Mouse (Mus musculus): ENCODE data around the gene Ctdspl.

Ctdspl gene

DNA sequence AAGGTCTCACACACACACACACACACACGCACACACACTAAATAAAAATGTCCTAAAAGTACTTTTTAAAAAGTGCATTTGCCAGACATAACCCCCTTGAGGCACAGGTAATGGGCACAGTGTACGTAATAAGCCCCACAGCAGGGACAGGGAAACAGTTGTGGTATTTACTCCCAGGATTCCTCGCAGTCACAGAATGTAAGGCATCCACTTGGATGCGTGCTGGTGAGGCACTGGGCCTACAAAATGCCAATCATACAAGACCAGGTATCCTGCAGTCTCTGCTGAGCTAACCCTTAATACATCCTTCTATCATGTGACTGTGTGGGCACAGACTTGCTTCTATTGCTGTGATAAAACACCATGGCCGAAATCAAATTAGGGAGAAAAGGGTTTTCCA lies 22.2 kb downstream of the Ctdspl start:
- no peak for DNase-seq (ENCODE audit: inconsistent age in 2 of 2, low spot score in 1 of 2)

DNA sequence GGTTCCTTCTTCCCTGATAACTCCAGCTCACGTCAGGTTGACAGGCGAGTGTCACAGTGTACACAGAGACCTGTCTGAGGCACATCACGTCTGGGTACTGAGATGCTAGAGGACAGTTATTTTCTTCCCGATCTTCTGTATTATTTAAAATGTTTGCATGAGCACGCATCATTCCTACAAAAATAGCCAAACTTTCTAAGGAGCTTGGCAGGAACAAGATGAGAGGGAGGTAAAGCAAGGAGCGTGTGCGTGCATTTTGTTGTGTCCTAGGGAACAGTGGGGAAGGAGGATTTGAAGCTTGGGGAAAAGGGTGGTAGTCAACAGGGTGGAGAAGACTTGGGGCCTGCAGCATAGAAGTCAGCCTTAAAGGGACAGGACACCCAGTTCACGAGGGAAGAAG lies 22.9 kb downstream of the Ctdspl start:
- DNase-seq (ENCODE audit: inconsistent age in 2 of 2, low spot score in 1 of 2): no peak

DNA sequence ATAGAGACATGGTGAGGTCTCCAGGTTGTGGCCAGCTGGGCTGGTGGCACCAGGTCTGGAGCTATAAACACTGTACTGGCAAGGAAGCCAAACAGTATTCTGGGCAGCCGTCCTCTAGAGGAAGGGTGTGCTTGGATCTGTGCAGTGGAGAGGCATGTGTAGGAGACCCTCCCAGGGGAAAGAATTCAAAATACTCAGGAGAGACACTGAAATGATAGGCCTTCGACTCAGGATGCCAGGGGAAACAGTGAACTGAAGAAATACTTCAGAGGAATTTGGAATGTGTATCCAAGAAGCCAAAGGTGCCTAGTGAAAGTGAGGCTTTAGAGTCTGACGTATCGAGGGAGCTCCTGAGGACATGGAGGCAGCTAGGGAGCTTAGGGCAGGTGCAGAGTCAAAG lies 23.4 kb downstream of the Ctdspl start:
- DNase-seq (ENCODE audit: inconsistent age in 2 of 2, low spot score in 1 of 2): no peak

DNA sequence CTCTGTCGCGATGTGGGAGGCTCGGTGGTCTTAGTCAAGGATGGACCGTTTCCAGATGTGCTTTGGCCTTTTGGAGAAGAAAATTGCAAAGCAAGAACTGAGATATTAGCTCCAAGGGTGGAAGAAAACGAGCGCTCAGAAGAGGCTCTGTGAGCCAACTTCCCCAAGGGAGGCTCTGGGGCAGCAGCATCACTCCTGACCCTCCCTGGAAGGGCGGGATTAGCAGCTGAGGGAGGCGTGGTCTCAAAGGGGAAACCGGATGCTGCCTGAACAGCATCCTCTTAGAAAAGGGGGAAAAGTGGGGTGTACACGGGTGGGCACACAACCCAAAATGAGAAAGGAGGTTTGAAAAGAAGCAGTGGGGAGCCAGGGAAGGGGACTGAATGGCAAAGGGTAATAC lies 23.8 kb downstream of the Ctdspl start:
- DNase-seq (ENCODE audit: inconsistent age in 2 of 2, low spot score in 1 of 2): no peak

DNA sequence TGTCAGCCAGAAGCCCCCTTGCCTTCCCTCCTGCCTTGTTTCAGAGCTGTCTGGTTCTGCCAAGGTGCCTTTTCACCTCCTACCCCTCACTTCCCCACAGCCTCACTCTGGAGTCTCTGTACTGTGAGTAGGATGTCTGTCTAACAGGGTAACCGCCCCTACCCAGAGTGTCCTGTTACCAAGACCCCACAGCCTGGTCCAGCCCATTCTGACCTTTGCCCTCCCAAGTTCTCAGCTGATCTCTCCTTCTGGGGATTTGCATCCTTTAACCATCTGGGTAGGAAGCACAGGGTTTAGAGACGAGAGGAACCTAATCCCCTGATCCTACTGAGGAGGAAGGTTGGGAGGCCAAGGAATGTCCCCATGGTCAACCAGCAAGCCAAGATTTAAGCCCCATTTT lies 24.5 kb downstream of the Ctdspl start:
- no peak for DNase-seq (ENCODE audit: inconsistent age in 2 of 2, low spot score in 1 of 2)

DNA sequence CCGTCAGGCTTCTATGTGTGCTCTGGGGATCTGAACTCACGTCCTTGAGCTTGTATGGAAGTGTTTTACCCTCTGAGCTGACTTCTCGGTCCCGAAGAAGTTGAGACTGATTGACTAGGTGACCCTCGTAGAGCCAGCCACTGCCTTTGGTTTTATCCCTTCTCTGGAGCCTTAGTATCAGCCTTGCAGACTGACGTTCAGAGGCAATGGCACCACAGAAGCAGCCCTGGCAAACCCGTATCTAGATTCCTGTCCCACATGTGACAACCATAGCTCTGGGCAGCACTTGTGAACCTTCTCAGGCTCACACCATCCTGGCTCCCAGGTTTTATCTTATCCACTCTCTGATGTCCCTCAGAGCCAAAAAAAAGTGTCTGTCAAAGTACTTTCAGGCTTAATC lies 25.1 kb downstream of the Ctdspl start:
- DNase-seq (ENCODE audit: inconsistent age in 2 of 2, low spot score in 1 of 2): no peak

DNA sequence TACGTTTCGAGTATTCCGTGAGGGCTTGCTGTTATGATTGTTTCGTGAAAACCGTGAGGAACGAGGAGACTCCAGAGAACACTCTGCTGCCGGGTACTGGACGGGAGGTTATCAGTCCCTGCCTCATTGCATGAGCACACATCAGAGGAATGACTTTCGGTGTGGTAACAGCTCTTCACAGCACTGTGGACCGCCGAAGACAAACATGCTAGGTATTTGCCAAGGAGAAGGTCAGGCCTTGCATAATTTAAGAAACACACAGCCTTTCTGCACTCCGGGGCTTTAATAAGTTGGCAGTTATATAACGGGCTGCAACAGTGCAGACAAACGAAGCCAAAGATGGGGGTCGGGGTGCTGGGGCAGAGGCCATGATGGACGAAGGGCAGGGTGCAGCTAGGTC lies 25.9 kb downstream of the Ctdspl start:
- peak; percentile 59 to 78 for DNase-seq (ENCODE audit: inconsistent age in 2 of 2, low spot score in 1 of 2)

DNA sequence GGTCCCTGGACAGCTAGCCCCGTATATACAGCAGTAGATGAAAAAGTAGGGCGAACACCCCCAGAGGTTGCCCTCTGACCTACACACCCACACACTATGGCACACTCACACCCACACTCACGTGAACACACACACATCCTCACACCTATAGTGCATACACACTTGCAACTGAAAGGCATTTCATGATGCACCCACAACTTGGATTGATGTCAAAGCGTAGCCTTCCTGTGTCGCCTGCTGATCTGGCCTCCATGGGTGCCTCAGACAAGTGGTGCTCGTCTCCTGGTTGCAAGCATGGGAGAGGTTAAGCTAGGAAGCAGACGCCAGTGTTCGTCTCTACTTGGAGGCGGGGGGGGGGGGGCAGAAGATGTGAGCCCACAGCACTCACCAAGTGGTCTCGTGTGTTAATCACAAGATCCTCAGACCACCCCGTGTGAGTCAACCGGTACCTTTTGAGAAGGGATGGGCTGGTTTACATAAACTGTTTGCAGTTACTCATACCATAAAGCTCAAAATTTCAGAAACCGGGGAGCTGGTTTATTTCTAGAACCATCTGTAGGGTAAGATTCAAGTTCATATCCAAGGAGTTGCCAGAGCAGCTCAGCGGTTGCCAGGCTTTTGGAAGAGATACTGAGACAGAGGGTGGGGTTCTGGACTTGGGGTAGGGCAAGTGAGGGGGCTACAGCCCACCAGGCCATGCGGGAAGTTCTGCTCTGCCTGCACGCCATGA lies 27.4 kb downstream of the Ctdspl start:
- peak in 1 of 2 experiments; percentile 2 for DNase-seq (ENCODE audit: inconsistent age in 2 of 2, low spot score in 1 of 2)

DNA sequence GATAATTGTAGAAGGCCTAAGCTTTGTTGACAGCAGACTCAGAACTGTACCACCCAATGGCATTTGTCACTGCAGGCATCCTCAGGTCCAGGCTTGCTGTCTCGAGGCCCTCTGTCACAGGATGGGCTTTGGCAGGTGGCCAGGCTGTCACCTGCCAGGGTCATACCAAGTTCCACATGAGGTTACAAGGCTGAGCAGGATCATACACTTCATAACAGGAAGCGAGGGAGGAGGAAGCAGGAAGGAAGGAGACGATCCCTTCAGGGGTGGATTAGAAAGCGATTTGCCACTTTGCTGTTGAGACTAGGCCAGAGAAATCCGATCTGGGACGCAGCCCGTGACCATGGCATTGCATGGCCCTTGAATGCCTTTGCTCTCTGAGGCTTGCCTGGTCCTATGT lies 32.5 kb downstream of the Ctdspl start:
- peak; percentile 57 to 73 for DNase-seq (ENCODE audit: inconsistent age in 2 of 2, low spot score in 1 of 2)

DNA sequence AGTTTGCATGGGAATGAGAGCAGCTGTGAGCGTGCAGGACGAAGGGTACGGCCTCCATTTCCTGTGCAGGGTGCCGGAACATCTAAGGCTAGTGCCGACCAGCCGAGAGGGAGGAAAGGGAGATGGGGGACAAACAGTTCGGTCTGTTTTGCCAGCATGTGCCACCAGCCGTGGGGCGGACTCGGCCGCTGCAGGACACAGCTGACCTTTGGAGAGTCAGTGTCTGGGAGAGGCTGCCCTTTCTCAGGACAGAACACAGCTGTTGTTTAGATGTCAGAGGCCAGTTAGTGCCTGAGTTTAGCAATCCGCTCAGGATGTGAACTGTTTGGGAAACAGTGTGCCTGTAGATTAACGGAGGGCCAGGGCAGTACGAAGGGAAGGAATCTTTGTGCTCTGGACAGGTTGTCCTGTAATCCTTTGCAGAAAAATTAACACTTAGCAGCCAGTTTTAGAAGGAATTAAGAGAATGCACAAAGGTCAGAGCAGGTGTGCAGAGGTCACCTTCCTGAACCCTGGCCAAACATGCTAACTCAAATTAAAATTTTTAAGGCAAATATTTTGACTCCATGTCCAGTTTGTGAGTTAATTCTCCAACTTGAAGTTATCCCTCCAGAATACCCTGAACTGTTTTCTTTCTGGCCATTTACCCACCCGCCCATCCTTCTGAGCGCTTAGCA lies 34.3 kb downstream of the Ctdspl start:
- peak; percentile 66 to 76 for DNase-seq (ENCODE audit: inconsistent age in 2 of 2, low spot score in 1 of 2)

DNA sequence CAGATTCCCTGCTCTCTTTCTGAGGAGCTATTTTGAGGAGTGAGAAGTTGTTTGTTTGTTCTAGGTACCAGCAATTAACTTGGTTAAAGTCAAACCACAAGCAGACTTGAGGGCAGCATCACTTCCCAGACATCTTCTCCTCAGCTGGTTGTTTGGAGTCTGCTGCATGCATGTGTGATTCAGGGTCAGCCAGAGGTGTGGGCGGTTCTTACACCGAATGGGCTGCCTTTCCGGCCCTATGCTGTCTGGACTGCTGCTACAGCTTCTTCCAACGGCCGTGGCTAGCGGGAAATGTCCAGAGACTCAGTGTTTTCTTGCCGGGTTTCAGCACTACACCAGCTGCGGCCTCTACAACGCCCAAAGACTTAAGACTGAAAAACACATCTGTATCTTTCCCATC lies 36.9 kb downstream of the Ctdspl start:
- no peak for DNase-seq (ENCODE audit: inconsistent age in 2 of 2, low spot score in 1 of 2)

DNA sequence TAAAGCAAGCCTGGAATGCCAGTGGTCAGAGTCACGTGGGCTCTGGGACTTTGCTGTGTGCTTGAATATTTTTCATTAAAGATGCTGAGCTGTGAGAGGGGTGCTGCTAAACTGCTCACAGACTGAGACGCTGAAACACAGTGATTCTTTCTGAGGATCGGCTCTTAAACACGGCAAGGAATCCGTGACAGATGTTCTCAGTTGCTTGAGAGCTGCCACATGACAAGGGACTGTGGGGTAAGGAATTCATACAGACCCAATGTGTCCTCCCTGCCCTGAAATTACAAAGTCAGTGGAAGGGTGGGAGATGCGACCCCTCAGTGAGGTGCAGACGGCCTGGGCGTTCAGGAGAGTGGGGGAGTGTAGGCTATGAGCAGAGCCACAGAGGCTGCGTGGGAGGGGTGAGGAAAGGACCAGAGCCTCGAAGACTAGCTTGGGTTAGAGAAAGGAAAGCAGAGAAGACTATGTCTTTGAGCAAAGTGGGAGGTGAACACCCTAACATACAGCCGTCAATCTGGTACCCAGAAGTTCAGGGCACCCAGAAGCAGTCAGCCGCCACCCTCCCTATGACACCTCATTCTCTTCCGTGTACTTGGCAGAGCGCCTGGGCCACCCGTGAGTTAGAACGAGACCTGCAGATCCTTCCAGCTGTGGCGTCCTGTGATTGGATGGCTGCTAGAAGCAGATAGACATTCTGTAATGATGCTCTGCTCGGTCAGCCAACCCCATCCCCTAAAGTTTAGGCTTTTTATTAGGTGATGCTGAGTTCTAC lies 38.2 kb downstream of the Ctdspl start:
- DNase-seq (ENCODE audit: inconsistent age in 2 of 2, low spot score in 1 of 2): peak in 1 of 2 experiments; percentile 1

DNA sequence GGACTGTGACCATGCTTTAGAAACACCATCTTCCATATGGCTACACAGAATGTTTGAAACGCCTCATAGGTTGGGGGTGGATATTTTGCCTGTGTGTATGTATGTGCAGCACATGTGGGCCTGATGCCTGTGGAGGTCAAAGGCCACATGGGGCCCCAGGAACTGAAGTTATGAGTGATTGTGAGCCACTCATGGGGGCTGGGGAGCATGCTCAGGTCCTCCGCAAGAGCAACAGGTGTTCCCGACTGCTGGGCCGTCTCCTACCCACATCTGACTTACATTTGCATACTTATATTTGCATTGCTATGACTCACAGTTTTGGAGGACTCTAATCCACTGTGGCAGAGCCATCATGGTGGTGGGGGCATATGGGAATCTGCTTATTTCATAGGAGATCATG lies 43.6 kb downstream of the Ctdspl start:
- no peak for DNase-seq (ENCODE audit: inconsistent age in 2 of 2, low spot score in 1 of 2)

DNA sequence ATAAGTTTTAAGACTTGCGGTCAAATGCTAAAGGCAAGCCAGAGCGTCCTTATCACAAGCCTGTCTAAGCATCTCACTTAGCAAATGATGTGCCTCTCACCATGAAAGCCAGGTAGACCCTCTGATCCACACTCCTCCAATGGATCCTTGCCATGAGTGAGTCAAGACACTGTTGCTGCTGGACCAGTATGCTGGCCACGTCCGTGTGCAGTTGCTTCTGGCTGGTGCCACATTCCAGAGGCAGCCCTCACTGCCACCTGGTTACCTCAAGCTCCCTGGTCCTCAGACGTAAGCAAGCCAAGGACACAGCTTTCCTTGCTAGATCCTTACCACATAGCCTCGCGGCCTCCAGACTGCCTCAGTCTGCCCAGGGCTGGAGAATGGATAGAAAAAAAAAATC lies 46.8 kb downstream of the Ctdspl start:
- DNase-seq (ENCODE audit: inconsistent age in 2 of 2, low spot score in 1 of 2): no peak

DNA sequence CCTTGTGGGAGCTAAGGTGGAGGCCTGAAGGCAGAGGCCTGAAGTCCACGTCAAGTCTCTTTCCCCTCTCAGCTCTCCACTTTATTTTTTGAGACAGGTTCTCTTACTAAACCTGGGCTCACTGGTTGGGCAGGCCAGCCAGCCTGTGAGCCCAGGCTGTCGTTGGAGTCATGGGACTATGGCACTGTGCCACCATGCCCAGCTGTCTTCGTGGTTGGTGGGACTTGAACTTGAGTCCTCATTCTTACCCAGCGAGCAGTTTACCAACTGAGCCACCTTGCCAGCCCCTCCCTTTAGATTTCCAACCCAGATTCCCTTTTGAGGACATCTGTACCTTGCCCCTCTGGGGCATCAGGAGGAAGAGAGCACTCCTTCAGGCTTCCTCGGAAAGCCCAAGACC lies 47.3 kb downstream of the Ctdspl start:
- DNase-seq (ENCODE audit: inconsistent age in 2 of 2, low spot score in 1 of 2): peak in 1 of 2 experiments; percentile 46

DNA sequence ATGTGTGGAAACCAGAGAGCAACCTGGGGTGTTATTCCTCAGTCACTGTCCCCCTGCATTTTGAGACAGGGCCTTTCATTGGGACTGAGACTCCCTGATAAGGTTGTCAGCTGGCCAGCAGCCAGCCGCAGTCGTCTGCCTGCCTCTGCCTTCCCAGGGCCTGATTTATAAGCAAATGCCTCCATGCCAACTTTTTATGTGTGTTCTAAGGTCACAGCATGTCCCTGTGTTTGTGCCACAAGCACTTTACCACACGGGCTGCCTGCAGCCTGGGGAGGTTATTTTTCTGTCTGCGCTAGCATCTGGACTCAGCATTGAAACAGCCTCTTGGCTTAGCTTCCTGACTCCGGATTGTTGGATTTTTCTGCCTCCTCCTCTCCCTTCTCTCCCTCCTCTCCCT lies 47.9 kb downstream of the Ctdspl start:
- peak; percentile 82 to 90 for DNase-seq (ENCODE audit: inconsistent age in 2 of 2, low spot score in 1 of 2)

DNA sequence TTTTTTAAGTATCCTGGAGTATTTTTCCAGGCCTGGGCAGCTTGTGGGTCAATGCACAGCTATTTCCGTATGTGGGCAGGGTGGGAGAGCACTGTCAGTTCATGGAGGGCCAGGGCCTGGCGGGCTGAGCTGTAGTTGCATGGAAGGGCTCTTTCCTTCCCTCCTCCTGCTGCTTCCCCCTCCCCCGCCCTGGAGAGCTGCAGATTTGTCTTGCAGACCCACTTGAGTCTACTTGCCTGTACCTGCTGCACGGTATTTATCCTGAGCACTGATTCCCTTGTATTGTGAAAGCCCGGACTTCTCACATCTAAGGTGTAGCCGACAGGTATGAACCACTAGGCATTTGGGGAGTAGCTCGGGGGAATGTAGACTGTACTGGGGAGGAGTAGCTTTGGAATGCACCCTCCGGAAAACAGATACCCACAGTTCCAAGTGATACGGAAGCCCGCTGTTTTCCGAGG lies 49.0 kb downstream of the Ctdspl start:
- DNase-seq (ENCODE audit: inconsistent age in 2 of 2, low spot score in 1 of 2): no peak

DNA sequence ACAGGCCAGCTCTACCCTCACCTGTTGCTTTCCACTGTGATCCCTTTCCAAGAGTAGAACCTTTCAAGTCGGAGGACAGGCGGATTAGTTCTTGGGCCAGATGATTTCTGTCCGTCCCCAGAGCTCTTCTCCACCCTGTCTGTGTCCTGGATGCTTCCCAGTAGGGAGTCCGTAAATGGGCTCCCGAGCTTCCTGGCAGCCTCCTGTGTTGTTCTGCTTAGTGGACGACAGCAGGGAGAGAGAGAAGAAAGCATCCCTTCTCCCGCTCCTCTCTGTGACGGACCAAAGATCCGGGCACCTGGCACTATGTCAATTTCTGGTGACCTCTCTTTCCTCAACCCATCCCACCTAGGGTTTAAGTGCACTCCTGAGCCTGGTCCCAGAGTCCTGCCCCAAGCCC lies 49.5 kb downstream of the Ctdspl start:
- DNase-seq (ENCODE audit: inconsistent age in 2 of 2, low spot score in 1 of 2): peak; percentile 27 to 47

DNA sequence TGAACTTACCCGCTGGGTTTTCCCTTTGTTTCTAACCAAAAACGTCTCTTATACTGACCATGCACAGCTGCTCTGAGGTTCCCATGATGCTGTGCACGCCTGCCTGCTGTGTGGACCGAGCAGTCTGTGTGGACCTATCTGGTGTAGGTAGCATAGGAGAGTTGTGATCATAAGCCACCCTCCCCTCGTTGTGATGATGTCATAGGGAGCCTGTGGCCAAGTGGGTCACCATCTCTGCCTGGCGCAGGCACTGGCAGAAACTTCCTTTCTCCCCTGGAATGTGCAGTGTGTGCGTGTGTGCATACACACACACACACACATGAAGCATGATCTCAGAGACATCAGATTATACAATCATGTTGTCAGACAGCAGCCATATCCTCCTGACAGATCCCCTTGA lies 50.3 kb downstream of the Ctdspl start:
- DNase-seq (ENCODE audit: inconsistent age in 2 of 2, low spot score in 1 of 2): peak in 1 of 2 experiments; percentile 59

DNA sequence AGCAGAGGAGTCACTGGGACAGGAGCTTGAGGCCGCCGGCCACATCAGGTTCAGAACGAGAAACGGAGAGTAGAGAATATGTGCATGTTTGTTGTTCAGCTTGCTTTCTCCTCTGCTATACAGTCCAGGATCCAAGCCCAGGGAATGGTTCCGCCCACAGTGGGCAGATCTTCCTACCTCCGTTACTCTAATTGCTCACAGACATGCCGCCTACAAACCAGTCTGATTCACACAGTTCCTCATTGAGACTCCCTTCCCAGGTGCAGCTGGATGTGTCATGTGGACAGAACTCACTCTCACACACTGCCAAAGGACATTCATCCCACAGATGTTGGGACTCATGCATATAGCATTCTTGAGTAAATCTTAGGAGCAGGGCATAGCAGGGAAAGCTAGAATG lies 51.2 kb downstream of the Ctdspl start:
- no peak for DNase-seq (ENCODE audit: inconsistent age in 2 of 2, low spot score in 1 of 2)

DNA sequence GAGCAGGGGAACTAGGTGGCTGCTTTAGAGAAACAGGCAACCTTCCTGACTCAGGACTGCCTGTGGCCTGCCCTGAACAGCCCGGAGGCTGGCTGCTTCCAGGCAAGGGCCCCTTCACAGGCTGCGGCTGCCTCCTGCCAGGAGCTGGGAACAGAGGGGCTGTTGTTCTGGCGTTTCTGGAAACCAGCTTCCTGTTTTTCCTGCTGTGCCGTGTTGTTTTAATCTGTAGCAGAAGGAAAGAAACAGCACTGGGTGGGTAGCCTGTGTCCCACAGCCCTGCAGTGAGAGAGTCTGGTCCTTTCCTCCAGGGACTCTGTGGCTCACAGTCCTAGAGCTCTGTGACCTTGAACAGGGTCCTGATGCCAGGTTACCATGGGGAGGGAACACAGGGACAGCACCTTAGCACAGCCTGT lies 54.2 kb downstream of the Ctdspl start:
- DNase-seq (ENCODE audit: inconsistent age in 2 of 2, low spot score in 1 of 2): peak; percentile 43 to 65

All from adrenal gland, adult (tissue).